Mouse (Mus musculus) intestine, postnatal 0 days (tissue): ENCODE measurements around the gene Zfp984. TPM values are rescaled to one million over a fixed set of nuclear protein-coding genes. Genes with fewer than 3 reads are reported as not detected.
A peak's percentile ranks its signal among the peaks of the same experiment; 100 is the strongest.
"Not testable (repeated sequence)": the region's sequence is repeated elsewhere in the genome, so short reads cannot be mapped to it uniquely, and the experiment has no call there.

Experiments used
- ATAC-seq: fragments of 200-750 bp; cut with Nextera tagmentation; 2 replicates; pipeline ENCODE4 v1.8.0; 2017; ENCODE audit warnings: mild to moderate bottlenecking, moderate TSS enrichment, moderate library complexity
- H3K27ac ChIP-seq: fragments of 300-500 bp; sonication (generic); 2 replicates; pipeline ENCODE4 v1.5.1; 2014; ENCODE audit warnings: mild to moderate bottlenecking, low read depth, low read length, moderate library complexity
- H3K27me3 ChIP-seq: fragments of 300-500 bp; sonication (generic); replicated peaks from 2 replicates; pipeline ENCODE4 v1.6.1; 2014; ENCODE audit warnings: low read length, mixed read lengths; ENCODE audit not compliant: control insufficient read depth, insufficient read depth
- H3K36me3 ChIP-seq: fragments of 300-500 bp; sonication (generic); 2 replicates; pipeline ENCODE4 v1.6.1; 2014; ENCODE audit warnings: mild to moderate bottlenecking, moderate library complexity; ENCODE audit not compliant: control insufficient read depth, insufficient read depth
- H3K4me1 ChIP-seq: fragments of 300-500 bp; sonication (generic); replicated peaks from 2 replicates; pipeline ENCODE4 v1.6.1; 2014; ENCODE audit warnings: antibody characterized with exemption, low read length, mixed read lengths; ENCODE audit not compliant: control insufficient read depth, insufficient read depth
- H3K4me2 ChIP-seq: fragments of 300-500 bp; sonication (generic); replicated peaks from 2 replicates; pipeline ENCODE4 v1.6.1; 2014; ENCODE audit warnings: low read depth, mild to moderate bottlenecking, moderate library complexity
- H3K4me3 ChIP-seq: fragments of 300-500 bp; sonication (generic); 2 replicates; pipeline ENCODE4 v1.5.1; 2014; ENCODE audit warnings: low read depth, low read length
- H3K9ac ChIP-seq: fragments of 300-500 bp; sonication (generic); 2 replicates; pipeline ENCODE4 v1.6.1; 2014; ENCODE audit warnings: mild to moderate bottlenecking, low read depth, low read length
- H3K9me3 ChIP-seq: fragments of 300-500 bp; sonication (generic); 2 replicates; pipeline ENCODE4 v1.6.1; 2016; ENCODE audit warnings: mixed run types; ENCODE audit not compliant: control insufficient read depth
- CTCF ChIP-seq: sonication (generic); IDR thresholded peaks from 2 replicates; pipeline ENCODE4 v1.5.1; 2016; ENCODE audit warnings: low read depth, mild to moderate bottlenecking, control low read depth, antibody characterized with exemption, moderate library complexity
- WGBS: fragments of 180-500 bp; shearing (Covaris S2); extraction: QIAGEN DNeasy Blood & Tissue Kit; methylation state at CpG from one replicate; pipeline ENCODE4 v1.1.7; 2014; 5-methylcytosine and 5-hydroxymethylcytosine counted together
- polyA plus RNA-seq: library from polyadenylated mRNA; unstranded; fragments of >200 nt; fragmentation: Nextera tagmentation; extraction: Ambion mirVana; gene quantifications from 2 replicates; pipeline ENCODE4 v1.2.1, GENCODE M21; 2015

Zfp984 gene
- 16.2 and 17.9 TPM in 2 replicates for polyA plus RNA-seq

GRCm38 (mm10) chr4:147809292-147809965 lies at the start of gene Zfp984:
Zfp984 (minus strand) TSS chr4:147809788.
- peak within 1 kb of the TSS; percentile 80 for H3K27ac ChIP-seq
- peak; percentile 84 for ATAC-seq
- not testable (repeated sequence) for H3K9me3 ChIP-seq, H3K36me3 ChIP-seq, H3K27me3 ChIP-seq, H3K4me1 ChIP-seq
- H3K4me2 ChIP-seq, result peak within 1 kb of the TSS; percentile 77
- 10% methylated on average over 15 of the region's 15 CpGs for WGBS
- H3K4me3 ChIP-seq, result peak within 1 kb of the TSS; percentile 53
- H3K9ac ChIP-seq, result peak within 1 kb of the TSS; percentile 58

- 83% methylated on average over 2 of the region's 2 CpGs for WGBS
- no peak overlapping the region for H3K4me2 ChIP-seq
- peaks cover 5% of the 10 kb centered on the region; the same call in 1 of the 2 replicates for H3K4me1 ChIP-seq
- no peaks in the 10 kb centered on the region for H3K36me3 ChIP-seq
- H3K9me3 ChIP-seq, result no peaks in the 10 kb centered on the region
- H3K4me3 ChIP-seq, result no peak overlapping the region
- H3K27me3 ChIP-seq, result no peaks in the 10 kb centered on the region
- H3K27ac ChIP-seq, result no peak overlapping the region
- no peak for ATAC-seq
- H3K9ac ChIP-seq, result no peak overlapping the region
- no peak for TF ChIP-seq CTCF
These were observed 41.2 kb upstream of the Zfp984 start for GRCm38 (mm10) chr4:147850776-147851175.

- no peaks in the 10 kb centered on the region for H3K27me3 ChIP-seq
- peaks cover 5% of the 10 kb centered on the region; the same call in 1 of the 2 replicates for H3K4me1 ChIP-seq
- H3K27ac ChIP-seq, result peak overlapping the region; percentile 41; the same call in 1 of the 2 replicates
- peaks cover 4% of the 10 kb centered on the region for H3K36me3 ChIP-seq
- peak; percentile 57 for ATAC-seq
- 2% methylated on average over 4 of the region's 4 CpGs for WGBS
- no peak for TF ChIP-seq CTCF
- peak overlapping the region; percentile 96 for H3K4me3 ChIP-seq
- peak overlapping the region; percentile 65 for H3K9ac ChIP-seq
- no peaks in the 10 kb centered on the region for H3K9me3 ChIP-seq
- H3K4me2 ChIP-seq, result peak overlapping the region; percentile 80
These were observed 39.0 kb upstream of the Zfp984 start for GRCm38 (mm10) chr4:147848584-147848991.

- TF ChIP-seq CTCF, result no peak
- peak within 1 kb of the TSS; percentile 41; the same call in 1 of the 2 replicates for H3K27ac ChIP-seq
- no peaks in the 10 kb centered on the region for H3K9me3 ChIP-seq
- peaks cover 7% of the 10 kb centered on the region for H3K36me3 ChIP-seq
- H3K27me3 ChIP-seq, result no peaks in the 10 kb centered on the region
- H3K4me2 ChIP-seq, result peak within 1 kb of the TSS; percentile 80
- H3K4me1 ChIP-seq, result peaks cover 5% of the 10 kb centered on the region; the same call in 1 of the 2 replicates
- WGBS, result 2% methylated on average over 23 of the region's 23 CpGs
- peak within 1 kb of the TSS; percentile 65 for H3K9ac ChIP-seq
- peak within 1 kb of the TSS; percentile 96 for H3K4me3 ChIP-seq
- peak; percentile 90 for ATAC-seq
These were observed 38.3 kb upstream of the Zfp984 start, which contains the start of gene Zfp933 for GRCm38 (mm10) chr4:147847614-147848583. Zfp933 (minus strand) TSS chr4:147848366.

- Histone ChIP-seq H3K9ac (no peak overlapping the region), H3K27ac (no peak overlapping the region), H3K4me1 (no peaks in the 10 kb centered on the region; the same call in 1 of the 2 replicates), H3K9me3 (0 out of 2 replicates have a peak, but pooled peaks cover 6% of the 10 kb centered on the region), H3K4me3 (no peak overlapping the region), H3K4me2 (no peak overlapping the region), H3K27me3 (no peaks in the 10 kb centered on the region), H3K36me3 (peaks cover 10% of the 10 kb centered on the region)
- ATAC-seq, result no peak
- WGBS, result 97% methylated on average over 3 of the region's 3 CpGs
- no peak for TF ChIP-seq CTCF
These were observed 33.3 kb upstream of the Zfp984 start for GRCm38 (mm10) chr4:147842871-147843270.

GRCm38 (mm10) chr4:147839282-147839681 lies 29.7 kb upstream of the Zfp984 start:
- not testable (repeated sequence) for H3K27me3 ChIP-seq, H3K9ac ChIP-seq, H3K9me3 ChIP-seq, H3K36me3 ChIP-seq, ATAC-seq, H3K27ac ChIP-seq, H3K4me3 ChIP-seq, H3K4me2 ChIP-seq, H3K4me1 ChIP-seq
- WGBS, result over 99% methylated on average over 12 of the region's 26 CpGs
